Mouse (Mus musculus): ENCODE results near the gene T. TPM values are rescaled to one million over a fixed set of nuclear protein-coding genes. Genes with fewer than 3 reads are reported as not detected.
"Not testable (repeated sequence)": the region's sequence is repeated elsewhere in the genome, so short reads cannot be mapped to it uniquely, and the experiment has no call there.

Gene T
- total RNA-seq (2021): not detected
- long read RNA-seq, experiment 1: 0 reads
- long read RNA-seq, experiment 2: 0 reads

GRCm38 (mm10) chr17:8433978-8434960 lies at the start of gene T:
T (plus strand) TSS chr17:8434423.
- DNase-seq (ENCODE audit: low spot score in 2 of 2): no peak

- no peak for DNase-seq (ENCODE audit: low spot score in 2 of 2)
Observed at GRCm38 (mm10) chr17:8385441-8385840, 48.8 kb upstream of the T start.

GRCm38 (mm10) chr17:8388463-8388862 lies 45.8 kb upstream of the T start:
- DNase-seq (ENCODE audit: low spot score in 2 of 2): no peak

GRCm38 (mm10) chr17:8388990-8389789 lies 45.0 kb upstream of the T start:
- DNase-seq (ENCODE audit: low spot score in 2 of 2): no peak

GRCm38 (mm10) chr17:8389790-8390095 lies 44.5 kb upstream of the T start:
- no peak for DNase-seq (ENCODE audit: low spot score in 2 of 2)

- no peak for DNase-seq (ENCODE audit: low spot score in 2 of 2)
Observed at GRCm38 (mm10) chr17:8390487-8390886, 43.7 kb upstream of the T start.

GRCm38 (mm10) chr17:8396371-8396770 lies 37.9 kb upstream of the T start:
- DNase-seq (ENCODE audit: low spot score in 2 of 2): no peak

- no peak for DNase-seq (ENCODE audit: low spot score in 2 of 2)
Observed at GRCm38 (mm10) chr17:8397946-8398345, 36.3 kb upstream of the T start.

- not testable (repeated sequence) for DNase-seq (ENCODE audit: low spot score in 2 of 2)
Observed at GRCm38 (mm10) chr17:8403932-8404331, 30.3 kb upstream of the T start.

GRCm38 (mm10) chr17:8406285-8406684 lies 27.9 kb upstream of the T start:
- DNase-seq (ENCODE audit: low spot score in 2 of 2): no peak

GRCm38 (mm10) chr17:8408002-8408401 lies 26.2 kb upstream of the T start:
- not testable (repeated sequence) for DNase-seq (ENCODE audit: low spot score in 2 of 2)

- no peak for DNase-seq (ENCODE audit: low spot score in 2 of 2)
Observed at GRCm38 (mm10) chr17:8408589-8409295, 25.5 kb upstream of the T start.

- DNase-seq (ENCODE audit: low spot score in 2 of 2): no peak
Observed at GRCm38 (mm10) chr17:8410330-8410729, 23.9 kb upstream of the T start.

- no peak for DNase-seq (ENCODE audit: low spot score in 2 of 2)
Observed at GRCm38 (mm10) chr17:8413656-8414055, 20.6 kb upstream of the T start.

GRCm38 (mm10) chr17:8415533-8415932 lies 18.7 kb upstream of the T start:
- no peak for DNase-seq (ENCODE audit: low spot score in 2 of 2)

- no peak for DNase-seq (ENCODE audit: low spot score in 2 of 2)
Observed at GRCm38 (mm10) chr17:8416865-8417264, 17.4 kb upstream of the T start.

- no peak for DNase-seq (ENCODE audit: low spot score in 2 of 2)
Observed at GRCm38 (mm10) chr17:8420739-8421138, 13.5 kb upstream of the T start.

GRCm38 (mm10) chr17:8421517-8421916 lies 12.7 kb upstream of the T start:
- DNase-seq (ENCODE audit: low spot score in 2 of 2): no peak

- peak; percentile 41 to 47 for DNase-seq (ENCODE audit: low spot score in 2 of 2)
Observed at GRCm38 (mm10) chr17:8423283-8423682, 10.9 kb upstream of the T start.

- no peak for DNase-seq (ENCODE audit: low spot score in 2 of 2)
Observed at GRCm38 (mm10) chr17:8429436-8429835, 4.8 kb upstream of the T start.

- DNase-seq (ENCODE audit: low spot score in 2 of 2): no peak
Observed at GRCm38 (mm10) chr17:8429896-8430295, 4.3 kb upstream of the T start.

All from layer of hippocampus, postnatal 14 days (tissue).